Mouse (Mus musculus): ENCODE results near the gene Tex261. TPM values are rescaled to one million over a fixed set of nuclear protein-coding genes. Genes with fewer than 3 reads are reported as not detected.

Tex261 gene
- polyA plus RNA-seq, 2 experiments from 2014 or later = 76.3 to 79.6 TPM

- ATAC-seq = no peak
Measured at GRCm38 (mm10) chr6:83756051-83756450, 19.6 kb downstream of the Tex261 start.

GRCm38 (mm10) chr6:83750171-83750684, 25.4 kb downstream of the Tex261 start:
- ATAC-seq = no peak

GRCm38 (mm10) chr6:83749286-83749685, 26.3 kb downstream of the Tex261 start:
- ATAC-seq = no peak

- no peak for ATAC-seq
Measured at GRCm38 (mm10) chr6:83745466-83745865, 30.1 kb downstream of the Tex261 start.

GRCm38 (mm10) chr6:83744557-83744956, 31.1 kb downstream of the Tex261 start:
- ATAC-seq = no peak

- ATAC-seq = no peak
Measured at GRCm38 (mm10) chr6:83744126-83744525, 31.5 kb downstream of the Tex261 start.

GRCm38 (mm10) chr6:83743212-83743611, 32.4 kb downstream of the Tex261 start:
- no peak for ATAC-seq

GRCm38 (mm10) chr6:83742761-83743160, 32.9 kb downstream of the Tex261 start, which contains the start of gene Atp6v1b1:
TSS of gene Atp6v1b1 (plus strand) at chr6:83742990.
- no peak for ATAC-seq

- ATAC-seq = no peak
Measured at GRCm38 (mm10) chr6:83738596-83738995, 37.0 kb downstream of the Tex261 start.

- ATAC-seq = no peak
Measured at GRCm38 (mm10) chr6:83737311-83737710, 38.3 kb downstream of the Tex261 start.

GRCm38 (mm10) chr6:83731128-83731527, 44.5 kb downstream of the Tex261 start:
- ATAC-seq = no peak

GRCm38 (mm10) chr6:83729350-83729970, 46.2 kb downstream of the Tex261 start:
- no peak for ATAC-seq

- no peak for ATAC-seq
Measured at GRCm38 (mm10) chr6:83728488-83728887, 47.1 kb downstream of the Tex261 start.

- no peak for ATAC-seq
Measured at GRCm38 (mm10) chr6:83727178-83727577, 48.4 kb downstream of the Tex261 start.

GRCm38 (mm10) chr6:83722526-83722925, 53.1 kb downstream of the Tex261 start:
- ATAC-seq = no peak

Other genes starting within 250 kb of the Tex261 start
- gene Actg2, start 239.5 kb downstream of the Tex261 start, polyA plus RNA-seq (2017; shearing (Covaris generic)) = 10 to 100 TPM; 36.5 to 47.4 TPM
- gene Stambp, start 203.1 kb downstream of the Tex261 start, polyA plus RNA-seq (2017; shearing (Covaris generic)) = 10 to 100 TPM; 30.5 to 38.9 TPM
- gene Clec4f, start 119.6 kb downstream of the Tex261 start, polyA plus RNA-seq (2017; shearing (Covaris generic)) = not detected
- gene Cd207, start 98.0 kb downstream of the Tex261 start, polyA plus RNA-seq (2017; shearing (Covaris generic)) = not detected
- under 1 TPM in 1 of 2 experiments, not detected in 1; 0.45 TPM for gene Vax2, start 64.5 kb downstream of the Tex261 start, polyA plus RNA-seq (2017; shearing (Covaris generic))
- gene Atp6v1b1, start 32.8 kb downstream of the Tex261 start, polyA plus RNA-seq (2017; shearing (Covaris generic)) = not detected
- not detected for gene Ankrd53, start 13.2 kb downstream of the Tex261 start, polyA plus RNA-seq (2017; shearing (Covaris generic))
- 10 to 100 TPM; 23.0 to 27.9 TPM for gene Nagk, start 19.2 kb upstream of the Tex261 start, polyA plus RNA-seq (2017; shearing (Covaris generic))
- 10 to 100 TPM; 17.3 to 18.2 TPM for gene Paip2b, start 55.9 kb upstream of the Tex261 start, polyA plus RNA-seq (2017; shearing (Covaris generic))
- 100 to 1,000 TPM; 114 to 116 TPM for gene Zfp638, start 91.3 kb upstream of the Tex261 start, polyA plus RNA-seq (2017; shearing (Covaris generic))
- not detected for gene Dysf, start 232.8 kb upstream of the Tex261 start, polyA plus RNA-seq (2017; shearing (Covaris generic))